Mouse (Mus musculus): ENCODE data around the gene Cacnb3. TPM values are rescaled to one million over a fixed set of nuclear protein-coding genes. Genes with fewer than 3 reads are reported as not detected.

Cacnb3 gene
- polyA plus RNA-seq, 1 experiment, result 0.88 TPM

DNA sequence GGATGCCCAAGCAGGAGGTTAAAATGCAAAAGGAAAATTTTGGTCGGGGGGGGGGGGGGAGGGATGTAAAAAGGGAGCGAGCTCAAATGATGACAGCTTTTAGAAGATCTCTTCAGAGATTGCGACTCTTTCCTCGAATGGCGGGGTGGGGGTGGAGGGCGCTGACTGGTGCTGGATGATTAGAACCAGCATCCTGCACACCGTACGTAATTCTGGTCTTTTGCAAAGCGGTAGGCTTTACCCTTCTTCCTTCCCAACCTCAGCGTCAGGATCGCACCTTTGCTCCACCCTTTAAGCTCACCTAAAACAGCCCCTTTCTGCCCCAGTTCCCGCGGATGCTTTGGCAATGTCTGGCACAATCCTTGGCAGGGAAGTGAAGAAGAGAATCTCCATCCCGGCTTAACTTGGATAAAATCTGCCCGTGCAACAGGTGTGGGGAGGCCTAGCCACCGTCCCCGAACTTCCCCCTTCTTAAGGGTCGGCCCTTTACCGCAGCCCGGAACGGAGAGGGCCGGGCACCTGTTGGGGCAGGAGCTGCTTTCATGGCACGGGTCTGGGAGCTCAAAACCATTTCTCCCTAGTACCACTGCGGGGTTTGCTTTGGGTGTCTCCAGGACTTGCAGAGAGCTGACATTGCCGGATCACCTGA is 3.3 kb downstream of the Cacnb3 start:
- H3K27ac ChIP-seq (ENCODE audit: insufficient read depth, low read depth, low read length), result no peak overlapping the region
- H3K4me1 ChIP-seq (ENCODE audit: control insufficient read depth, insufficient read depth, low read length), result no peaks in the 10 kb centered on the region
- TF ChIP-seq CTCF (IDR thresholded peaks at IDR 0.05; ENCODE audit: low read depth, low read length) (no peak), POLR2A (IDR thresholded peaks at IDR 0.05; ENCODE audit: borderline replicate concordance, low read depth, low read length) (no peak)
- H3K4me3 ChIP-seq (ENCODE audit: insufficient read depth, low read length), result peak overlapping the region; percentile 51

DNA sequence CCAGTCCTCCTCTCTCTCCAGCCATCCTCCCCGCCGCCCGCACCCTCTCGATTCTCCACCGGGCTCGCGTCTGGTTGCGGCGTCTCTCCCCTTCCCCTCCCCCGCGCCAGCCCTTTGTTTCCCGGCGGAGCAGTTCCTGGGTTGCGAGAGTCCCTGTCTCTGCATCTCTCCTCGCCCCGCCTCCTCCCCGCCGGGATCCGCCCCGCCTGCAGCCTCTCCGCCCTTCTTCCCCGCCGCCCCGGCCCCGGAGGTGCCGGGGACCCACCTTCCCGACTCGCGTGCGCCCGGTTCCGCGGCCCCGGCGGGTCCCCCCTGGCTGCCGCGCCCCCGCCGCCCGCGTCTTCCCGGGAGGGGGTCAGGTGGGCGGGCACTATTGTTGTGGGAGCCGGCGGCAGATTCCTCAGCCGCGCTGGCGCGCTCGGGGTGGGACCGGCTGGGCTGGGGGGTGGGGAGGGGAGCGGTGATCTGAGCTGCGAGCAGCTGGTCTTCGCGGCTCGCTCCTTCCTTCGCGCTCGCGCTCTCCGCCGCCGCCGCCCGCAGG is 4.0 kb downstream of the Cacnb3 start:
- no peak overlapping the region for H3K27ac ChIP-seq (ENCODE audit: insufficient read depth, low read depth, low read length)
- H3K4me1 ChIP-seq (ENCODE audit: control insufficient read depth, insufficient read depth, low read length), result no peaks in the 10 kb centered on the region
- TF ChIP-seq CTCF (IDR thresholded peaks at IDR 0.05; ENCODE audit: low read depth, low read length), result no peak
- no peak for TF ChIP-seq POLR2A (IDR thresholded peaks at IDR 0.05; ENCODE audit: borderline replicate concordance, low read depth, low read length)
- H3K4me3 ChIP-seq (ENCODE audit: insufficient read depth, low read length), result peak overlapping the region; percentile 51

DNA sequence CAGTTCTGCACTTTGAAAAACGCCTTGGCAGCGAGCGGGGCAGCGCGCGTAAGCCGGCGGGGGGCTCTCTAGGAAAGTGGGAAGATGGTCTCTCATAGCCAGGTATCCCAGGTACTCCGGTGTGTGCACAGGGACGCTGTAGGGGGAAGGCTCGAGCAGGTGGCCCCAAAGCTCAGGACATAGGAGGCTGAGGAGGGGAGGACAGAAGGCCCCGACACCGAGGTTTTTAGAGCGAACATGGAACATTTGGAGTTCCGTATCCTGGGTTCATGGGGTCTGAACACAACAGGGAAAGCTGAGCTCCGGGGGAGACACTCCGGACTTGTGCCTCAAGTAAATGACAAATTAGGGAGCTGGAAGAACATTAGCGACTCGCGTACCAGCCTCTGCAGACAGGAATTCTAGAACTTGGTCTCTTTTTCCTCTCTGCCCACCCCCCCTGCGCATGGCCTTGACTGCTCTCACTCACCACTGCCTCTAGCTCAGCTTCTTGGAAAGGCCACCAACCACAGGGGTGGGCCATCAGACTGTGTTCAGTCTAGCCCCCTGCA is 4.7 kb downstream of the Cacnb3 start:
- Histone ChIP-seq H3K4me1 (ENCODE audit: control insufficient read depth, insufficient read depth, low read length) (no peaks in the 10 kb centered on the region), H3K27ac (ENCODE audit: insufficient read depth, low read depth, low read length) (no peak overlapping the region), H3K4me3 (ENCODE audit: insufficient read depth, low read length) (no peak overlapping the region)
- no peak for TF ChIP-seq POLR2A (IDR thresholded peaks at IDR 0.05; ENCODE audit: borderline replicate concordance, low read depth, low read length)
- no peak for TF ChIP-seq CTCF (IDR thresholded peaks at IDR 0.05; ENCODE audit: low read depth, low read length)

DNA sequence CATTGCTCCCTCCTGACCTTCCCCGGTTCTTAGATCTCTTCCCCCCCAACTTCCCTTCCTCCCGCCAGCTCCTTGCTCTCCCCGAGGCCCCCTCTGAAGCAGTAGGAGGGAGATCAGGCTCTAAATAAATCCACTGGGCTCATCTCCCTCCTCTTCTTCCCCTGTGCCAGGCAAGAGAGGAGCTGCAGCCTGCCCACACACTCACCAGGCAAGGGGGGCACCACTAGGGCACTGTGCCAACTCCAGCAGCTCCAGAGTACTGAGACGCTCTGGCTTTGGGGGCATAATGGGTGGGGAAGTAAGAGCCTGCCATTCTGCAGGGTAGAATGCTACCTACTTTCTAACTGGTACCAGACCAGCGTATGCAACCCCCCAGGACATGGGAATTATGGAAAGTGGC is 5.9 kb downstream of the Cacnb3 start:
- H3K4me1 ChIP-seq (ENCODE audit: control insufficient read depth, insufficient read depth, low read length), result no peaks in the 10 kb centered on the region
- no peak overlapping the region for H3K4me3 ChIP-seq (ENCODE audit: insufficient read depth, low read length)

DNA sequence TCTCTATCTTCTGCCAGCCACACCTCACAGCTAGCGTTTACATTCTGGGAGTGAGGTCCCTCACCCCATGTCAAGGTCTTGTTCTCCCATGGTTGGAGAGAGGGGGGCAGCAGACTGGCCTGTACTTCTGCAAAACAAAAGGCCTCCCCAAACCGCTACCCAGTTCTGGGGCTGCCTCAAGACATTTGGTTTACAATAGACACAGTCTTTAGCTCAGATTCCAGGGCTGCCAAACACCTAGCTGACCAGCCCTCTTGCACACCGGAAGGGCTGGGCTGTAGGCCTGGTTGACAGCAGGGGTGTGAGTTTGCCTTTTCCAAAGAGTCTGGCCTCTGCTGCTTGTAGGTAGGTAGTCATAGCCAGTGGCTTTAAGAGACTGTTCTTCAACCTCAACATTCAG is 6.5 kb downstream of the Cacnb3 start:
- H3K27ac ChIP-seq (ENCODE audit: insufficient read depth, low read depth, low read length), result no peak overlapping the region
- no peaks in the 10 kb centered on the region for H3K4me1 ChIP-seq (ENCODE audit: control insufficient read depth, insufficient read depth, low read length)
- H3K4me3 ChIP-seq (ENCODE audit: insufficient read depth, low read length), result no peak overlapping the region
- no peak for TF ChIP-seq CTCF (IDR thresholded peaks at IDR 0.05; ENCODE audit: low read depth, low read length)
- TF ChIP-seq POLR2A (IDR thresholded peaks at IDR 0.05; ENCODE audit: borderline replicate concordance, low read depth, low read length), result no peak

More for the DNA sequence above, 5.9 kb downstream of the Cacnb3 start:
- no peak for TF ChIP-seq CTCF (IDR thresholded peaks at IDR 0.05; ENCODE audit: low read depth, low read length)
- no peak for TF ChIP-seq POLR2A (IDR thresholded peaks at IDR 0.05; ENCODE audit: borderline replicate concordance, low read depth, low read length)
- no peak overlapping the region for H3K27ac ChIP-seq (ENCODE audit: insufficient read depth, low read depth, low read length)

DNA sequence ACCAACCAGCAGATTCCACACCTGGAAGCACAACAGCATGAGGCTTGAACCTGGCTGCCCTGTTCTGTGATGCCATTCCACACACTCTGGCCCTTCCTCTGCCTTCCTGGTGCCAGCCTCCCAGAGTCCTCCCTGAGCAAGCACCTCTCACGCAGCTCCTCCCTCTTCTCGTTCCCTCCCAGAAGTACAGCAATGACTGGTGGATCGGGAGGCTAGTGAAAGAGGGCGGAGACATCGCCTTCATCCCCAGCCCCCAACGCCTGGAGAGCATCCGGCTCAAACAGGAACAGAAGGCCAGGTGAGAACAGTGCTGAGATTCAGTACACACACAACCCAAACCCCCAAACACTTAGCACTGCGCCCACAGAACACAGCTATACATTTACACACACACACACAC is 9.5 kb downstream of the Cacnb3 start:
- TF ChIP-seq POLR2A (IDR thresholded peaks at IDR 0.05; ENCODE audit: borderline replicate concordance, low read depth, low read length), result no peak
- H3K4me3 ChIP-seq (ENCODE audit: insufficient read depth, low read length), result no peak overlapping the region

DNA sequence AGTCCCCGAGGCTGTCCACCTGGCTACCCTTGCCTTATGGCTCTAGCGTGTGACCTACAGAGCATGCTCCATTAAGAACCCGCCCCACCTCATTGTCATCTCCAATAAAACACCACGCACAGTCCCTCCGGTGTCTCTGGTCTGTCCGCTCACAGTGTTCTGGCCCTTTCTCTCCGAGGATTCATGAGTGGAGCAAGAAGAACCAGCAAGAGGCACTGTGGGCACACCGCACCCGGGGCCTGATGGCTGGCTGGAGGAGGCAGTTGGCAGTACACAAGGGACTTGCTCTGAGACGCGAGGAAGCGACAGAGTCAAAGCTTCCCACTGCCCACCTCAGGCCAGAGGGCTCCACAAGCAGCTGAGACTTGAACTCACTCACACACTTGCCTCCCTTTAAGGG is 13.8 kb downstream of the Cacnb3 start:
- H3K4me3 ChIP-seq (ENCODE audit: insufficient read depth, low read length), result no peak overlapping the region
- no peak for TF ChIP-seq CTCF (IDR thresholded peaks at IDR 0.05; ENCODE audit: low read depth, low read length)
- no peak for TF ChIP-seq POLR2A (IDR thresholded peaks at IDR 0.05; ENCODE audit: borderline replicate concordance, low read depth, low read length)
- H3K27ac ChIP-seq (ENCODE audit: insufficient read depth, low read depth, low read length), result no peak overlapping the region
- no peaks in the 10 kb centered on the region for H3K4me1 ChIP-seq (ENCODE audit: control insufficient read depth, insufficient read depth, low read length)

More for the DNA sequence above, 9.5 kb downstream of the Cacnb3 start:
- Histone ChIP-seq H3K27ac (ENCODE audit: insufficient read depth, low read depth, low read length) (no peak overlapping the region), H3K4me1 (ENCODE audit: control insufficient read depth, insufficient read depth, low read length) (no peaks in the 10 kb centered on the region)

DNA sequence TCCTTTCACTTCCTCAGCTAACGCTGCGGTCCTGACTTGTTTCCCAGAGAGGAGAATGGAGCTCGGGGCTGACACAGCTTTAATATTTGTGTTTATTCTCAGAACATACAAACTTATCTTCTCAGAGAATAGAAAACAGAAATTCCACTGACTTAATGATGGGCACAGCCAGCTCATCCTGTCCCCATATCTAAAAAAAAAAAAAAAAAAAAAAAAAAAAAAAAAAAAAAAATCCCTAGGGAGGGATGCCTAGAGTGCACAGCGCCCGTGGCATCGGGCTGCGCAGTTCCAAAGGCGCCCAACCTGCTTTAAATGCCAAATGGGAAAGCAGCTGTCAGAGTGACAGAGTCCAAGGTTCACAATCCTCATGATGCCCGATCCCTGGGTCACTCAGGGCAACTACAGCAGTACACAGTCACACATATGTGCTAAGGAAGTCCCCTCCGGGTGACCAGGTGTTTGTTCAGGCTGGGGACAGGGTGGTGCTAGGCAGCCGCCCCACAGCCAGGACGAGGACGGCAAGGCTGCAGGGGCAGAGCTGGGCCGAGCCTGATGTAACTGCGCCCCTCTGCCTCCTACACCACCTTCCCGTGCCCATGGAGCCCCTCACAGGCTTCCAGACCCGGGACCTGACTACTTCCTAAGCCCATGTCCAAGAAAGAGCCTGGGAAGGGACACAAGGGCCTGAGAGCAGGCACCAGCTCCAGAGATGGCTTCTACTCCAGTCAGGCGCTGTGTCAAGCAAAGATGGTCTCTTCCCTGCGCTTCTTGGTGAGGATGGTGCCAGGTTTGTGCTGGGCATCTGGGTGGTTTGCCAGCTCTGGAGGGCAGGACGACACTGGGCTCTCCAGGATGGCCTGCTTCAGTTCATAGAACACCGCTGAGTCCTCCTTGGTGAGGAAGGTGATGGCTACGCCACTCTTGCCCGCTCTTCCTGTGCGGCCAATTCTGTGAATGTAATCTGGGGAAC is 14.7 kb downstream of the Cacnb3 start:
- Histone ChIP-seq H3K4me3 (ENCODE audit: insufficient read depth, low read length) (no peak overlapping the region), H3K4me1 (ENCODE audit: control insufficient read depth, insufficient read depth, low read length) (no peaks in the 10 kb centered on the region), H3K27ac (ENCODE audit: insufficient read depth, low read depth, low read length) (no peak overlapping the region)
- no peak for TF ChIP-seq POLR2A (IDR thresholded peaks at IDR 0.05; ENCODE audit: borderline replicate concordance, low read depth, low read length)
- TF ChIP-seq CTCF (IDR thresholded peaks at IDR 0.05; ENCODE audit: low read depth, low read length), result no peak

DNA sequence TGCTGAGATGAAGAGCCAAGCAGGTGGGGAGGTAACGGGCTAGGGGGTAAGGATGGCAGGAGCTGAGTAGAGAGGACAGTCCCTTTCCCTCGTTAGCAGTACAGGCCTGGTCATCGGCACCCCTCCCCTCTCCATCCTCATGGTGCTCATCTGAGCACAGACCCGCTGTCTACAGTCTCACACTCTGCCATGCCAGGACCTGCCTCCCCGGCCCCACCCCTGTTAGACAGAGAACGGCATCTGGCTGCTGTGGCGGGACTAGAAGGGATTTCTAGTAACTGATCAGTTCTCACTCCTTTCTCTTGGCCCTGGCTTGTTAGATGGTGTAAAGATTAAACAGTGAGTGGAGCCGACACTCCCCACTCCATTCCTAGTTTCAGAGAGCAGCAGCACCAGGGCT is 16.1 kb downstream of the Cacnb3 start:
- H3K4me3 ChIP-seq (ENCODE audit: insufficient read depth, low read length), result no peak overlapping the region
- no peak overlapping the region for H3K27ac ChIP-seq (ENCODE audit: insufficient read depth, low read depth, low read length)
- H3K4me1 ChIP-seq (ENCODE audit: control insufficient read depth, insufficient read depth, low read length), result no peaks in the 10 kb centered on the region
- TF ChIP-seq CTCF (IDR thresholded peaks at IDR 0.05; ENCODE audit: low read depth, low read length), result no peak
- no peak for TF ChIP-seq POLR2A (IDR thresholded peaks at IDR 0.05; ENCODE audit: borderline replicate concordance, low read depth, low read length)
